8 mouse cellular contexts compared by ENCODE assay signal in the genomic region with DNA sequence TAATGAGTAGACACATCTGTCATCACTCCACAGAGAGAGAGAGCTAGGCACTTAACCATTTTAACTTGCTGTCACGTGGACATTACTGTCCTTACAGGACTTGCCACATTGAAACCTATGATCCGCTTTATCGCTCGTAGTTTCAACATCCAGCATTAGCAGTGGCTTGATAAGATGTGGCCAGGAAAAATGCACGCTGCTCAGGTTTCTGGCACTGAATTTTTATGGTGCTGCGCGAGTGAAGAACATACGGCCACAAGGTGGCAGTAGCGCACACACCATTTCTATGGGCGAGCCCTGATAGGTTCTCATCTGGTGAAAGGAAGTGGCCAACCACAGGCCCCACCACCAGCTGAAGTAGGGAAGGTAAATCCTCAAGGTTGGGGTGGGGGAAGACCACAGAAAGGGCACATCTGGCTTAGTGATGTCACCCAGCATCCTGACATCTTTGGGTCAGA. TPM values are rescaled to one million over a fixed set of nuclear protein-coding genes. Genes with fewer than 3 reads are reported as not detected.
DNase-seq lines count a peak whose midpoint lies in the region; ATAC-seq and TF ChIP-seq lines count a peak whose summit lies in the region.

No protein-coding gene starts in this region.

- TF ChIP-seq CTCF in cortical plate, adult 2 months (IDR thresholded peaks at IDR 0.05; ENCODE audit: extremely low read depth, insufficient read depth, low read length): peak; percentile 78

- H3K4me3 ChIP-seq in cortical plate, adult 2 months (ENCODE audit: insufficient read depth, low read length): no peak overlapping the region

- intact Hi-C loops in gastrocnemius, postnatal 14 days (cut with DNase I; ENCODE audit: low total_unique reads): loop anchor here (10.0 kb wide), 3 partner anchors 113 to 323 kb away; a partner anchor contains a TSS
- intact Hi-C loops in left cerebral cortex, postnatal 14 days (cut with DNase I): loop anchor here (2.0 to 10.0 kb wide), 3 partner anchors 107 to 329 kb away; no protein-coding TSS in a partner anchor

- peak; percentile 91 for DNase-seq in ZHBTc4 (ENCODE audit: low read depth, low spot score)
- peak; percentile 86 for DNase-seq in gastrocnemius, postnatal 14 days
- peak; percentile 88 to 90 for DNase-seq in left cerebral cortex, postnatal 14 days (ENCODE audit: low spot score in 2 of 2)
- DNase-seq in mesoderm, embryonic 11.5 days (ENCODE audit: low read depth, low spot score): peak; percentile 87
- DNase-seq in right cerebral cortex, postnatal 25 days: peak; percentile 74
- DNase-seq in urinary bladder, postnatal 36 days (ENCODE audit: low spot score in 2 of 2): peak; percentile 83 to 86

- TF ChIP-seq POLR2A in cortical plate, adult 2 months (IDR thresholded peaks at IDR 0.05; ENCODE audit: extremely low read depth, insufficient read depth, low read length): no peak

- H3K27ac ChIP-seq in cortical plate, adult 2 months (ENCODE audit: insufficient read depth, low read length): no peak overlapping the region

- peak; percentile 100 for ATAC-seq in inflammation-experienced regulatory T-cells, adult 6 months

- H3K4me1 ChIP-seq in cortical plate, adult 2 months (ENCODE audit: control insufficient read depth, insufficient read depth, low read length): no peaks in the 10 kb centered on the region

RNA-seq across cellular contexts. Expression of a gene that starts 21.5 kb away (rescaled TPM):
- polyA plus RNA-seq in cortical plate, adult 2 months (2012; rRNA removed): 46.9 and 47.5 TPM in 2 replicates
- total RNA-seq in gastrocnemius, postnatal 14 days (2021): 10 to 100 TPM; 20.0 to 21.0 TPM
- polyA plus RNA-seq in inflammation-experienced regulatory T-cells, adult 6 months (2017; shearing (Covaris generic)): 10 to 100 TPM; 56.9 to 78.1 (median 68.0) TPM
- 10 to 100 TPM; 41.2 to 42.9 TPM for total RNA-seq in left cerebral cortex, postnatal 14 days (2021)

RNA-seq across cellular contexts. Expression of a gene that starts 35.7 kb away (rescaled TPM):
- 149 and 157 TPM in 2 replicates for polyA plus RNA-seq in cortical plate, adult 2 months (2012; rRNA removed)
- total RNA-seq in gastrocnemius, postnatal 14 days (2021): 100 to 1,000 TPM; 286 to 311 TPM
- polyA plus RNA-seq in inflammation-experienced regulatory T-cells, adult 6 months (2017; shearing (Covaris generic)): 100 to 1,000 TPM; 322 to 504 (median 355) TPM
- total RNA-seq in left cerebral cortex, postnatal 14 days (2021): 100 to 1,000 TPM; 239 to 248 TPM

RNA-seq across cellular contexts. Expression of a gene that starts 54.4 kb away (rescaled TPM):
- polyA plus RNA-seq in cortical plate, adult 2 months (2012; rRNA removed): 0.25 TPM in 2 replicates
- total RNA-seq in gastrocnemius, postnatal 14 days (2021): not detected
- under 1 TPM in 1 of 3 experiments, not detected in 2; 0.44 TPM for polyA plus RNA-seq in inflammation-experienced regulatory T-cells, adult 6 months (2017; shearing (Covaris generic))
- total RNA-seq in left cerebral cortex, postnatal 14 days (2021): under 1 TPM in 1 of 2 experiments, not detected in 1; 0.62 TPM
